Mouse (Mus musculus): ENCODE data around the gene Ppox. TPM values are rescaled to one million over a fixed set of nuclear protein-coding genes. Genes with fewer than 3 reads are reported as not detected.

The Ppox gene
- 10 to 100 TPM; 69.2 to 78.0 TPM for total RNA-seq (2023)

DNA sequence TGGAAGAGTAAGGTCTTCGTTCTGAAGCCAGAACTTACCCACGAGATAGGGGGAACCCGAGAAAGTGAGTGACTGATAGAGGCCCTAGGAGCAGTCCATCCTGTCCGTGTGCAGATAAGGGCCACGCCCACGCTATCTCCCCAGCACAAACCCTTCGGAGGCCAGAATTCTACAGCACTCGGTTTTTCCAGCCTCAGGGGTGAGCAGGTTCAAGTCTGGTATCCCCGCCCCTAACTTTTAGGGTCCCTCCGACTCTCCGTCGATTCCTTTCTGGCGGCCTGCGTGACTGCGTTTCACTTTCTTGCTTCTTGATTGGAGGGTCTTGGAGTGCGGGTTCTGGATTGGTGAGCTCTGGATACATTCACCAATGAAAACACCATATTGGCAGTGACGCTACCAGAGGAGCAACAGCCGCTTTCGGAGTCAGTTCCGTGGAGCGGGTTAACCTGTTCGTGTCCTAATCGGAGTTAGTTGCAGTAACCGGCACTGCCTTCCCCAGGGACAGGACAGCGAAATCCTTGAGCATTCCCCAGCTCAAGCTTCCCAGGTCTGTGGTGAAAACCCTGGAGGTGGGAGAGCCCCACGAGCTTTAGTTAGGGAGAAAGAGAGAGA, at the start of gene Ppox:
TSS of gene Ppox (minus strand) at position 271 of the 612 bp plus-strand sequence.

GRCm38 (mm10) chr1:171328839-171329432, 48.0 kb upstream of the Ppox start, which contains the start of gene Dedd:
Dedd (plus strand) TSS chr1:171329145.

GRCm38 (mm10) chr1:171294298-171295062, 13.5 kb upstream of the Ppox start, which contains the start of gene Ufc1:
Ufc1 (minus strand) TSS chr1:171295024.

DNA sequence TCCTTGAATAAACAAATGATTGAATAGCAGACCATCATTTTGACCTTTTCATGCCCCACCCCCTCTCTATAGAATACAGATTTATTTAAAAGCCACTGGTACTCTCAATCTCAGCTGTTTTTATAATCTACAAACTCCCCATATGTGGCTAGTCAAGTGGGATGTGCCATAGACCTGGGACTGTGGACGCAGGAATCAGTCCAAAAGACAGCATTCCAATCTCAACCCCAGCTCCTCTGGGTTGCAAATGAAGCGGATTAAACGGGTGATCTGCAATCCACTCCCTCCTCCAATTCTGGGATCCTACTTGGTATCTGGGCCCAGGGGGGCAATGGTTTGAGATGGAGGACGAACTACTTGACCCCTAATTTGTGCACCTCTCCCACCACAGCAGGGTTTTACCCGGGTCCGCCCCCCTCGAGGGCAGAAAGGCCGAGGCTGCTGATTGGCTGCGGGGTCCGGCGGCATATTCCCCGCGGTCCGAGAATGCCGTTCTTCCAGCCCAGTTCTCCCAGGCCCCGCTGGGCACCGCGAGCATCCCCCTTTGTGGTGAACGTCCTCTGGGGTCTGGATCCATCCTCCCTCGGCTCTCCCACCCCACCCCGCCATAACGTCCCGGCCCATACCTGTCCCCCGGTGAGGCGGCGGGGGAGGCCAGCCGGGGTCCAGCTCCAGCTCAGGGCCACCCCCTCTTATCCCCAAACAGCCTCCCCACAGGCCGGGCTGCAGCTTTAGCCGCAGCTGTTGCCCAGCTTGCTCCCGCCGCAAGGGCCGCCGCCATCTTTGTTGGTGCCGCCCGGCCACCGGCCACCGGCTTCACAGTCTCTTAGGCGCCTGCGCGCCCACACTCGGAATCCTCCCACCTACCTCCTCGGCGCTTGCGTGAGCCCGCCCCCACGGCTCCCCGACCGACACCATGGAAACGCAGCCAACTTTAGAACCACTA, 6.4 kb upstream of the Ppox start, which contains the start of gene Usp21:
TSS of gene Usp21 (minus strand) at position 856 of the 946 bp plus-strand sequence.

GRCm38 (mm10) chr1:171269848-171270572, 11.0 kb downstream of the Ppox start, which contains the start of gene B4galt3:
B4galt3 (plus strand) TSS chr1:171270328.

GRCm38 (mm10) chr1:171250680-171251593, 30.0 kb downstream of the Ppox start, which contains the start of gene Ndufs2:
Ndufs2 (minus strand) TSS chr1:171251388.

DNA sequence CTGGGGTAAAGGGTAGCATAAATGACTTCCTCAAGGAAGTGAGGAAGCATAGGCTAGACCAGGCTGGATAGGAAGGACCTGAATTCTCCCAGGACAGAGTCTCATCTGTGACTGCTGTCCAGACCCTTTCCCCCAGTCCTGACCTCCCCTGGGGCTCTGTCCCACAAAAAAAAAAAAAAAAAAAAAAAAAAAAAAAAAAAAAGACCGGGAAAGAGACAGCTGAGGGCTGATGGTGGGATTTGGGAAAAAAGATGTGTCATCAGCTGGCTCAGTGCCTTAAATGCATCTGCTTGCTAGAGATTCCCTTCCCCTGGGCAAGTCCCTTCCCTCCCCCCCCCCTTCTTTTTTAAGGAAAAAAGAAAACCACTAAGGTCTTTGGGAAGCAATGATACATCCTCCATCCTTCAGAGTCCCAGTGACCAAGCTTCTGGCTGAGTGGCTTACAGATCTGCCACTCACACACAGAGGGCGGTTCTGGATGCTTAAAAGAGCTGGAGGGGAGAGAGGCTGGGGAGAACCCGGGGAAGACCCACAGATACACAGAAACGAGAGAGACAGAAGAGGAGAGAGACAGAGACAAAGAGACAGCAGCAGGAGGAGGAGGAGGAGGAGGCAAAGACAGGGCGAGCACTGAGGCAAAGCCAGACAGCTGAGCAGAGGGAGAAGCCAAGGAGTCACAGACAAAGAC, 30.9 kb downstream of the Ppox start, which contains the start of gene Adamts4:
TSS of gene Adamts4 (plus strand) at position 509 of the 688 bp plus-strand sequence.

DNA sequence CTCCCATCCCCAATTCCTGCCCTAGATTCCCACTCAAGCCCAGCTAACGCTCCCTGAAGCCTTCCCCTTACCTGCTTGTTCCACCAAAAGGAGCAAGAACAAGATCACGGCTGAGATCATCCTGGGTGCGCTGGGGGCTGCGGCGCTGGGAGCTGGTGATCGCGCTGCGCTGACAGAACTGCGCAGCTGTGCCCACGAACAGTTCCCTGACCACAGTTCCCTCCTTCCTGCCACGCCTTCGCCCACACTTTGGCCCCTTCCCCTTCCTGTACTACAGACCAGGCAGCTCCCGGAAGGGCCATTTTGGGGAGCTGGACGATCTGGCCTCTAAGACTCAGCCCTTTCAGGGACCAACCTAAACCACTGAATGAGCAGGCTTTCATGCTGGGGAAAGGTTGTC, 46.9 kb downstream of the Ppox start, which contains the start of gene Fcer1g:
TSS of gene Fcer1g (minus strand) at position 240 of the 400 bp plus-strand sequence.

Other genes starting within 250 kb of the Ppox start
- 100 to 1,000 TPM; 411 to 427 TPM for gene Fcgr3, start 216.3 kb downstream of the Ppox start, total RNA-seq (2023)
- under 1 TPM; 0.67 to 0.73 TPM for gene Cfap126, start 167.3 kb downstream of the Ppox start, total RNA-seq (2023)
- gene Sdhc, start 130.6 kb downstream of the Ppox start, total RNA-seq (2023), result 100 to 1,000 TPM in 1 of 2 experiments, 10 to 100 TPM in 1; 76.6 to 106 TPM
- not detected for gene Mpz, start 130.5 kb downstream of the Ppox start, total RNA-seq (2023)
- gene Pcp4l1, start 84.9 kb downstream of the Ppox start, total RNA-seq (2023), result 1 to 10 TPM in 1 of 2 experiments, under 1 TPM in 1; 0.29 to 1.4 TPM
- gene Nr1i3, start 67.2 kb downstream of the Ppox start, total RNA-seq (2023), result not detected
- 10 to 100 TPM; 11.9 to 16.4 TPM for gene Tomm40l, start 58.7 kb downstream of the Ppox start, total RNA-seq (2023)
- under 1 TPM in 1 of 2 experiments, not detected in 1; 0.89 TPM for gene Apoa2, start 56.1 kb downstream of the Ppox start, total RNA-seq (2023)
- gene Fcer1g, start 46.8 kb downstream of the Ppox start, total RNA-seq (2023), result 1,000 to 10,000 TPM; 1,085 to 1,124 TPM
- gene Adamts4, start 30.8 kb downstream of the Ppox start, total RNA-seq (2023), result not detected
- 10 to 100 TPM; 84.6 to 99.7 TPM for gene Ndufs2, start 29.8 kb downstream of the Ppox start, total RNA-seq (2023)
- gene B4galt3, start 10.9 kb downstream of the Ppox start, total RNA-seq (2023), result 100 to 1,000 TPM; 120 to 134 TPM
- gene Usp21, start 6.8 kb upstream of the Ppox start, total RNA-seq (2023), result 10 to 100 TPM; 29.5 to 31.1 TPM
- 10 to 100 TPM; 47.2 to 51.2 TPM for gene Ufc1, start 13.8 kb upstream of the Ppox start, total RNA-seq (2023)
- 10 to 100 TPM; 23.5 to 25.8 TPM for gene Dedd, start 48.0 kb upstream of the Ppox start, total RNA-seq (2023)
- 10 to 100 TPM; 18.9 to 24.2 TPM for gene Nit1, start 64.5 kb upstream of the Ppox start, total RNA-seq (2023)
- 10 to 100 TPM; 27.1 to 34.4 TPM for gene Pfdn2, start 64.5 kb upstream of the Ppox start, total RNA-seq (2023)
- under 1 TPM; 0.22 to 0.40 TPM for gene Klhdc9, start 79.6 kb upstream of the Ppox start, total RNA-seq (2023)
- gene Nectin4, start 88.9 kb upstream of the Ppox start, total RNA-seq (2023), result 1 to 10 TPM; 2.0 to 2.2 TPM
- 100 to 1,000 TPM; 245 to 251 TPM for gene Arhgap30, start 107.8 kb upstream of the Ppox start, total RNA-seq (2023)
- 100 to 1,000 TPM in 1 of 2 experiments, 10 to 100 TPM in 1; 85.6 to 108 TPM for gene Usf1, start 130.1 kb upstream of the Ppox start, total RNA-seq (2023)
- 1 to 10 TPM; 4.4 TPM for gene Tstd1, start 137.7 kb upstream of the Ppox start, total RNA-seq (2023)
- under 1 TPM; 0.20 to 0.31 TPM for gene F11r, start 156.3 kb upstream of the Ppox start, total RNA-seq (2023)
- 1 to 10 TPM; 6.6 to 7.3 TPM for gene Alyref2, start 222.3 kb upstream of the Ppox start, total RNA-seq (2023)